Mouse (Mus musculus): ENCODE results near the gene Pisd. TPM values are rescaled to one million over a fixed set of nuclear protein-coding genes. Genes with fewer than 3 reads are reported as not detected.

Pisd gene
- polyA plus RNA-seq, 1 experiment from 2014 or later: 54.1 TPM

DNA sequence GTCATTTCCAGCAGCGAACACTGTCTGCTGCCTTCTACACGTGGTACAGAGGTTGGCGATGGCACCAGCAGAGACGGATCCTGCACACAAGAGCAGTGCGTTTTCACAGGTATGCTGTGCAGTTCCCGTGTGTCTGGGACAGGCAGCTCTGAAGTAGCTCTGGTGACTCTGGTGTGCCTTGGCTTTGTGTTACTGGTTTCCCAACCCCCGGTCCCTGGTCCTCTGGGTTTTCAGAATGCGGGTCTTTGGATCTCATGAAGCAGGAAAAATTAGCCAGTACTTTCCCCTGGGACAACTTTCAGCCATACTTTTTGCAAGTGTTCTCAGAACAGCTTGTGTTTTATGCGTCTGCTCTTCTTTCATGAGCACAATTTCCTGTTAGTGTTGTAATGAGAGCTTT lies 65.0 kb downstream of the Pisd start:
- Histone ChIP-seq H3K4me1 (ENCODE audit: control insufficient read depth, insufficient read depth, low read length) (no peaks in the 10 kb centered on the region), H3K27ac (ENCODE audit: low read length) (no peak overlapping the region), H3K36me3 (ENCODE audit: control insufficient read depth, insufficient read depth) (no peaks in the 10 kb centered on the region), H3K9ac (ENCODE audit: low read length) (no peak overlapping the region), H3K4me2 (ENCODE audit: low read depth, low read length) (no peak overlapping the region), H3K4me3 (ENCODE audit: low read length) (no peak overlapping the region), H3K9me3 (replicated peaks; ENCODE audit: control insufficient read depth, low read length) (no peaks in the 10 kb centered on the region), H3K27me3 (ENCODE audit: control insufficient read depth, insufficient read depth, low read length) (no peaks in the 10 kb centered on the region)
- no peak for ATAC-seq (replicated peaks; ENCODE audit: extremely low read depth, insufficient read depth, low FRiP score)
- WGBS: 84% methylated on average over 9 of the region's 9 CpGs

DNA sequence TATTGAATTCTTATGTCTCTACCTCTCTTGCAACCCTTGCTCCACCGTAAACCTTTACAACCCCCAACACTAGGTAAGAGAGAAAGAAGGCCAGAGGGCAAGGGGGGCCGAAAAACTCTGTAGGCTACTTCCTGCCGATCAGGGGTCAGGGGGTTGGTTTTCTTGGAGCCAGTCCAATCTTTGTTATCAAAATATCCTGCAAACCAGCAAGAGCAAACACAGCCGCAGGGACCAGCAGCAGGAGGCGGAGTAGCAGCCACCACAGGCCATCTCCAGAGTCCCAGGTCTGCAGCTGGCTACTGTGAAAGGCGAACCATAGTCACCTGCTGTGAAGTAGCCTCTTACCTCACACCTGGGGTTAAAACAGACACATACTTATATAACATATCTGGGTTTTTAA lies 66.5 kb downstream of the Pisd start:
- Histone ChIP-seq H3K9ac (ENCODE audit: low read length) (no peak overlapping the region), H3K4me3 (ENCODE audit: low read length) (no peak overlapping the region), H3K27me3 (ENCODE audit: control insufficient read depth, insufficient read depth, low read length) (no peaks in the 10 kb centered on the region), H3K36me3 (ENCODE audit: control insufficient read depth, insufficient read depth) (no peaks in the 10 kb centered on the region), H3K4me2 (ENCODE audit: low read depth, low read length) (no peak overlapping the region), H3K27ac (ENCODE audit: low read length) (no peak overlapping the region), H3K9me3 (replicated peaks; ENCODE audit: control insufficient read depth, low read length) (no peaks in the 10 kb centered on the region), H3K4me1 (ENCODE audit: control insufficient read depth, insufficient read depth, low read length) (no peaks in the 10 kb centered on the region)
- WGBS: 41% methylated on average over 6 of the region's 6 CpGs
- ATAC-seq (replicated peaks; ENCODE audit: extremely low read depth, insufficient read depth, low FRiP score): no peak

DNA sequence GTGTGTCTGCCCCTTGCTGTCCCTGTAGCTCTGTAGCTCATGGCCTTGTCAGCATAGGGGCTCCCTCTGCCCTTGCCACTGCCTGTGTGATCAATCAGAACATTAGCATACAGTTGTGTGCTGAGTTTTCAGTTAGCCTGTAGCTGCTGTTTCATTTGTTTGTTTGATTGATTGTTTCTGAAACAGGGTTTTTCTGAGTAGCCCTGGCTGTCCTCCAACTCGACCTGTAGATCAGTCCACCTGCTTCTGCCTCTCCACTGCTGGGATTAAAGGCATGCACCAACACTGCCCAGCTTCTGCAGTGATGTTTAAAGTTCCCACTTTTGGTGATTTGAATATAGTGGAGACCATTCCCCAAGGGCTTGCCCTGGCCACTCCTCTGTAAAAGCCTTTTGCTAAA lies 67.7 kb downstream of the Pisd start:
- Histone ChIP-seq H3K9ac (ENCODE audit: low read length) (no peak overlapping the region), H3K36me3 (ENCODE audit: control insufficient read depth, insufficient read depth) (no peaks in the 10 kb centered on the region), H3K9me3 (replicated peaks; ENCODE audit: control insufficient read depth, low read length) (no peaks in the 10 kb centered on the region), H3K4me2 (ENCODE audit: low read depth, low read length) (no peak overlapping the region), H3K4me3 (ENCODE audit: low read length) (no peak overlapping the region), H3K4me1 (ENCODE audit: control insufficient read depth, insufficient read depth, low read length) (peaks cover 4% of the 10 kb centered on the region), H3K27me3 (ENCODE audit: control insufficient read depth, insufficient read depth, low read length) (no peaks in the 10 kb centered on the region), H3K27ac (ENCODE audit: low read length) (no peak overlapping the region)
- ATAC-seq (replicated peaks; ENCODE audit: extremely low read depth, insufficient read depth, low FRiP score): no peak
- 43% methylated on average over 1 of the region's 1 CpGs for WGBS

DNA sequence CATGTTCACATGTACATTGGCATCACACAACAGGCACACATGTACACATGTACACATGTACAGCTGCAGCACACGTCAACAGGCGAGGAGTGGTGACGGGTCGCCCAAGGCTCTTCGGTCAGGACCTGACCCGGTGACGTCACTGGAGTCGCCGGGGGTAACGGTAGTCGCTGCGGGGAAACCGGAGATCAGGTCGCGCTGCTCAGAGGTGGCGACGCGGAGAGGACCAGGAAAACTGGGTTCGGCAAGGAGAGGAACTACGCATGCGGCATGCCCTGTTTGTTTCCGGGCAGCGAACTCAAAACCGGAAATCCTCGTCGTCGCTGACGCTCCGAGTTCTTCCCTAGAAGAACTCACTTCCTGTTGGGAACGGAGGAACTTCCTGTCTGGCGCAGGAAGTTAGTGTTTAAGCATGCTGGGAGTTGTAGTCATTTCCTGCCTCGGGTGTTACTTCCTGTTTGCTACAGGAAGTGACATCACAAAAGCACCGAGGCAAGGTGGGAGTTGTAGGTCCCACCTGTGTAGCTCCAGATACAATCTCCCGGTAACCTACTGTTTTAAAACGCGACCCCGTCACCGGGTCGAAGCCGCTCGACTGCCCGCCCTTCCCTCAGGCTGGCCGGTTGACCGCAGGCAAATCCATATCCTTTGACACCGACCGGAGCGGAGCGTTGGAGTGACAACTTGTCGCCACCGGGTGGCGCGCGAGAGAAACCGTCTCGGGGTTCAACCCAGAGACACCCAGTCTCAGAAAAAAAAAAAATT lies 71.6 kb downstream of the Pisd start:
- H3K4me2 ChIP-seq (ENCODE audit: low read depth, low read length): peak overlapping the region; percentile 63
- no peaks in the 10 kb centered on the region for H3K36me3 ChIP-seq (ENCODE audit: control insufficient read depth, insufficient read depth)
- peak; percentile 99 for ATAC-seq (replicated peaks; ENCODE audit: extremely low read depth, insufficient read depth, low FRiP score)
- peak overlapping the region; percentile 90 for H3K4me3 ChIP-seq (ENCODE audit: low read length)
- no peaks in the 10 kb centered on the region for H3K27me3 ChIP-seq (ENCODE audit: control insufficient read depth, insufficient read depth, low read length)
- H3K4me1 ChIP-seq (ENCODE audit: control insufficient read depth, insufficient read depth, low read length): peaks cover 6% of the 10 kb centered on the region
- under 1% methylated on average over 55 of the region's 55 CpGs for WGBS
- peak overlapping the region; percentile 88 for H3K9ac ChIP-seq (ENCODE audit: low read length)
- H3K27ac ChIP-seq (ENCODE audit: low read length): peak overlapping the region; percentile 95
- no peaks in the 10 kb centered on the region for H3K9me3 ChIP-seq (replicated peaks; ENCODE audit: control insufficient read depth, low read length)

DNA sequence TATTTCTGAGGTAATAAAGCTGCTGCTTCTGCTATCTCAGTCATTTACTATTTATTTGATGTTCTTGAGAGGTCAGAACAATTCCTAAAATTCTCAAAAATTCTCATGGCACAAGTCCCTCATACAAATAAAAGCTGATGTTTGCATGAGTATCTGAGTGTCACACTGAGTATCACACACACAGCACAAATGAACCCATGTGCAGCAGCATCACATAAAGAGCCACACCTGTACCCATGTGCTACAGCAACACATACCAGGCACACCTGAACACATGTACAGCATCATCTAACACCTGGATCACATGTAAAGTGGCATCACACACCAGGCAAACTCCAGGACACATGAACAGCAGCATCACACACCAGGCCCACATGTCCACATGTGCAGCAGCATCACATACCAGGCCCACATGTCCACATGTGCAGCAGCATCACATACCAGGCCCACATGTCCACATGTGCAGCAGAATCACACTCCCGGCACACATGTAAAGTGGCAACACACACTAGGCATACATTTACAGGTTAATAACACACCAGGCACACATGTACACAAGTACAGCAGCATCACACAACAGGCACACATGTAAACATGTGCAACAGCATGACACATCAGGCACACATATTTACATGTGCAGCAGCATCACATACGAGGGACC lies 72.3 kb downstream of the Pisd start:
- ATAC-seq (replicated peaks; ENCODE audit: extremely low read depth, insufficient read depth, low FRiP score): 0 out of 2 replicates have a peak, but pooled peaks have one; percentile 4
- peak overlapping the region; percentile 95 for H3K27ac ChIP-seq (ENCODE audit: low read length)
- H3K4me3 ChIP-seq (ENCODE audit: low read length): peak overlapping the region; percentile 90
- no peaks in the 10 kb centered on the region for H3K36me3 ChIP-seq (ENCODE audit: control insufficient read depth, insufficient read depth)
- H3K9ac ChIP-seq (ENCODE audit: low read length): peak overlapping the region; percentile 88
- no peaks in the 10 kb centered on the region for H3K27me3 ChIP-seq (ENCODE audit: control insufficient read depth, insufficient read depth, low read length)
- 22% methylated on average over 2 of the region's 2 CpGs for whole genome bisulfite sequencing
- peaks cover 6% of the 10 kb centered on the region for H3K4me1 ChIP-seq (ENCODE audit: control insufficient read depth, insufficient read depth, low read length)
- H3K4me2 ChIP-seq (ENCODE audit: low read depth, low read length): peak overlapping the region; percentile 63
- no peaks in the 10 kb centered on the region for H3K9me3 ChIP-seq (replicated peaks; ENCODE audit: control insufficient read depth, low read length)

DNA sequence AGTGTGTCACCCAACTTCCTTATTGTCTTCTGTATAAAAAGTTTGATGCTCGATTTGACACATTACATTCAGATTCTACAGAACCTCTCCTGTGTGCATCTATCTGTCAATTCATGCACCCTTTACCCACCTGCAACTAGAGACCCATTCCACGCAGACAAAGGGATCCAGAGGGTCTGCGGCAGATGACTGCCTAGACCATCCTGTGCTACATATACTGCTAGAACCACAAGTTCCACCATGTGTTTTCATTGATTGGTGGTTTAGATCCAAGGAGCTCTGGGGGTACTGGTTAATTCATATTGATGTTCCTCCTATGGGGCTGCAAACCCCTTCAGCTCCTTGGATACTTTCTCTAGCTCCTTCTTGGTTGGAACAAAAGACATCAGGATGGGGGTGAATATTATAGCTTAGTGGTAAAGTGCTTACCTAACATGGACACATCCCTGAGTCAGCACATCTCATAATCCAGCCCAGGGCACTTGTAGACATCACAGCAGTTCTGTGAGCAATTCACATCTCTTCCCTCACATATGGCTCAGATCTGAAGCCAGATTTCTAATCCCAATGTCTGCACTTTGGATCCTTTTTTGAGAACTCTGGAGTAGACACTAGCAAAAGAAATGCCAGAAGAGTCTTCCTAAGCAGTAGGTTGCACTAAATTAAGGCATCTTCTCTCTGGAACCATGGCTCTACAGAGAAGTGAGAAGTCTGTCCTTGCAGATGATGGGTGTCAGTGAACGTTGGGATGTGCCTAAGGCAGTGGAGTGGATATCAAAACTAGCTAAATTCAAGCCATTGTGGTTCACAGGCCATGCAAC lies 73.0 kb downstream of the Pisd start:
- no peaks in the 10 kb centered on the region for H3K27me3 ChIP-seq (ENCODE audit: control insufficient read depth, insufficient read depth, low read length)
- H3K4me1 ChIP-seq (ENCODE audit: control insufficient read depth, insufficient read depth, low read length): peaks cover 6% of the 10 kb centered on the region
- no peaks in the 10 kb centered on the region for H3K9me3 ChIP-seq (replicated peaks; ENCODE audit: control insufficient read depth, low read length)
- H3K4me2 ChIP-seq (ENCODE audit: low read depth, low read length): no peak overlapping the region
- no peaks in the 10 kb centered on the region for H3K36me3 ChIP-seq (ENCODE audit: control insufficient read depth, insufficient read depth)
- no peak overlapping the region for H3K27ac ChIP-seq (ENCODE audit: low read length)
- WGBS: 68% methylated on average over 4 of the region's 4 CpGs
- H3K4me3 ChIP-seq (ENCODE audit: low read length): no peak overlapping the region
- H3K9ac ChIP-seq (ENCODE audit: low read length): no peak overlapping the region
- ATAC-seq (replicated peaks; ENCODE audit: extremely low read depth, insufficient read depth, low FRiP score): no peak

DNA sequence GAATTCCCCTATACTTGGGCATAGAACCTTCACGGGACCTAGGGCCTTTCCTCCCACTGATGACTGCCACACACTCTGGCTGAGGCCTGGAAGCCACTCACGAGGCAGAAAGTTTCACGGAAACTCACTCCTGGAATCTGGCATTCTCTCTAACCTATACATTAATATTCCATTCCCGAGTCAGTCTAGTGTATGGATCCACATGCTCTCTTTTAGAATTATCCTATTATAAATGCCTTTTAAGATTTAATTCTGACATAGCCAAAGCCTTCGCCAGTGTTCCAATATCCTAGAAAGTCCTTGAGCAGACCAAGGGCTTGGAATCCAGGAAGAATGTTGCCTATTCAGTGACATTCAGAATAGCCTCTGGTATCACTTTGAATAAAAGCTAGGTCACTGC lies 74.0 kb downstream of the Pisd start:
- H3K4me2 ChIP-seq (ENCODE audit: low read depth, low read length): no peak overlapping the region
- WGBS: 73% methylated on average over 5 of the region's 5 CpGs
- no peak overlapping the region for H3K9ac ChIP-seq (ENCODE audit: low read length)
- no peak overlapping the region for H3K4me3 ChIP-seq (ENCODE audit: low read length)
- H3K4me1 ChIP-seq (ENCODE audit: control insufficient read depth, insufficient read depth, low read length): peaks cover 6% of the 10 kb centered on the region
- H3K36me3 ChIP-seq (ENCODE audit: control insufficient read depth, insufficient read depth): no peaks in the 10 kb centered on the region
- no peaks in the 10 kb centered on the region for H3K9me3 ChIP-seq (replicated peaks; ENCODE audit: control insufficient read depth, low read length)
- no peak for ATAC-seq (replicated peaks; ENCODE audit: extremely low read depth, insufficient read depth, low FRiP score)
- H3K27ac ChIP-seq (ENCODE audit: low read length): no peak overlapping the region
- H3K27me3 ChIP-seq (ENCODE audit: control insufficient read depth, insufficient read depth, low read length): no peaks in the 10 kb centered on the region

DNA sequence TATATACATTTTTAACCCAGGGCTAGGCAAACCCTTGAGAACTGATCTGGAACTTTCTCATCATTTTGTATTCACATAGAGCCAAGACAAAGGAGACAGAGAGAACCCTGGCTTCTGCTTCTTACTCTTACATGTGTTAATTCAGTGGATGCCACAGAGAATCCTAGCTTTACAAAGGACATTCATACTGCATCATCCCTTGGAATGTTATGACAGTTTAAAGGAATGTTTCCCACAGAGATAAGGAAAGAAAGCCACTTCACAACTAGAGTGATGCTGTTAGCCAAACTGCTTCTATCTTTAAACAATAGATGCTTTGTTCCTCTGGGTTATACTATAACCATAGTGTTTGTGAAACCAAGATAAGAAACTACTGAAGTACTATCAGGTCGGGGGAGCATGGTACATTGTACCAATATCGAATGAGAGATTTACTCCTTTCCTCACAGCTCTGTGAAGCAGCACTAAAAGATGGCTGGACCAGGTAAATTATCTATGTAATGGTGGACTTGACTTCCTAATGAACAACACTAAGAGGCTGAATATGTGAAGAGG lies 79.1 kb downstream of the Pisd start:
- Histone ChIP-seq H3K4me2 (ENCODE audit: low read depth, low read length) (no peak overlapping the region), H3K9ac (ENCODE audit: low read length) (no peak overlapping the region), H3K27me3 (ENCODE audit: control insufficient read depth, insufficient read depth, low read length) (no peaks in the 10 kb centered on the region), H3K4me3 (ENCODE audit: low read length) (no peak overlapping the region), H3K9me3 (replicated peaks; ENCODE audit: control insufficient read depth, low read length) (no peaks in the 10 kb centered on the region), H3K27ac (ENCODE audit: low read length) (no peak overlapping the region), H3K4me1 (ENCODE audit: control insufficient read depth, insufficient read depth, low read length) (peaks cover 2% of the 10 kb centered on the region; the same call in 1 of the 2 replicates), H3K36me3 (ENCODE audit: control insufficient read depth, insufficient read depth) (no peaks in the 10 kb centered on the region)
- ATAC-seq (replicated peaks; ENCODE audit: extremely low read depth, insufficient read depth, low FRiP score): no peak
- WGBS: 50% methylated on average over 2 of the region's 2 CpGs

Measured in heart, embryonic 16.5 days (tissue).